Mouse (Mus musculus) heart, embryonic 11.5 days (tissue): ENCODE results near the gene Cops9. TPM values are rescaled to one million over a fixed set of nuclear protein-coding genes. Genes with fewer than 3 reads are reported as not detected.

ENCODE experiments used
- ATAC-seq: fragments of 200-750 bp; cut with Nextera tagmentation; replicated peaks from 2 replicates; pipeline ENCODE4 v1.8.0; 2017; ENCODE audit warnings: moderate library complexity; ENCODE audit not compliant: insufficient number of reproducible peaks, low FRiP score, low TSS enrichment
- H3K27ac ChIP-seq: fragments of 300-500 bp; sonication (generic); 2 replicates; pipeline ENCODE4 v1.5.1; 2014; ENCODE audit warnings: mild to moderate bottlenecking, low read depth, low read length
- H3K27me3 ChIP-seq: fragments of 300-500 bp; sonication (generic); 2 replicates; pipeline ENCODE4 v1.6.1; 2014; ENCODE audit warnings: mild to moderate bottlenecking, low read length, mixed read lengths; ENCODE audit not compliant: control insufficient read depth, insufficient read depth
- H3K36me3 ChIP-seq: fragments of 300-500 bp; sonication (generic); 2 replicates; pipeline ENCODE4 v1.6.1; 2014; ENCODE audit warnings: mild to moderate bottlenecking, low read length, moderate library complexity, mixed read lengths; ENCODE audit not compliant: control insufficient read depth, insufficient read depth
- H3K4me1 ChIP-seq: fragments of 300-500 bp; sonication (generic); 2 replicates; pipeline ENCODE4 v1.6.1; 2014; ENCODE audit warnings: low read length; ENCODE audit not compliant: control insufficient read depth, insufficient read depth
- H3K4me2 ChIP-seq: fragments of 300-500 bp; sonication (generic); 2 replicates; pipeline ENCODE4 v1.6.1; 2014; ENCODE audit warnings: mild to moderate bottlenecking, moderate library complexity
- H3K4me3 ChIP-seq: fragments of 300-500 bp; sonication (generic); 2 replicates; pipeline ENCODE4 v1.5.1; 2014; ENCODE audit warnings: low read depth, low read length
- H3K9ac ChIP-seq: fragments of 300-500 bp; sonication (generic); 2 replicates; pipeline ENCODE4 v1.6.1; 2014; ENCODE audit warnings: mild to moderate bottlenecking, low read depth, low read length, moderate library complexity
- H3K9me3 ChIP-seq: fragments of 300-500 bp; sonication (generic); replicated peaks from 2 replicates; pipeline ENCODE4 v1.6.1; 2016; ENCODE audit warnings: low read length; ENCODE audit not compliant: control insufficient read depth
- WGBS: fragments of 180-500 bp; shearing (Covaris S2); extraction: QIAGEN DNeasy Blood & Tissue Kit; methylation state at CpG from one replicate; pipeline ENCODE4 v1.1.7; 2014; ENCODE audit not compliant: insufficient replicate concordance; 5-methylcytosine and 5-hydroxymethylcytosine counted together
- polyA plus RNA-seq: library from polyadenylated mRNA; unstranded; fragments of >200 nt; fragmentation: Nextera tagmentation; extraction: Ambion mirVana; gene quantifications from 2 replicates; pipeline ENCODE4 v1.2.1, GENCODE M21; 2014

Cops9 gene
- polyA plus RNA-seq, 1 experiment from 2014 or later: 382 TPM

DNA sequence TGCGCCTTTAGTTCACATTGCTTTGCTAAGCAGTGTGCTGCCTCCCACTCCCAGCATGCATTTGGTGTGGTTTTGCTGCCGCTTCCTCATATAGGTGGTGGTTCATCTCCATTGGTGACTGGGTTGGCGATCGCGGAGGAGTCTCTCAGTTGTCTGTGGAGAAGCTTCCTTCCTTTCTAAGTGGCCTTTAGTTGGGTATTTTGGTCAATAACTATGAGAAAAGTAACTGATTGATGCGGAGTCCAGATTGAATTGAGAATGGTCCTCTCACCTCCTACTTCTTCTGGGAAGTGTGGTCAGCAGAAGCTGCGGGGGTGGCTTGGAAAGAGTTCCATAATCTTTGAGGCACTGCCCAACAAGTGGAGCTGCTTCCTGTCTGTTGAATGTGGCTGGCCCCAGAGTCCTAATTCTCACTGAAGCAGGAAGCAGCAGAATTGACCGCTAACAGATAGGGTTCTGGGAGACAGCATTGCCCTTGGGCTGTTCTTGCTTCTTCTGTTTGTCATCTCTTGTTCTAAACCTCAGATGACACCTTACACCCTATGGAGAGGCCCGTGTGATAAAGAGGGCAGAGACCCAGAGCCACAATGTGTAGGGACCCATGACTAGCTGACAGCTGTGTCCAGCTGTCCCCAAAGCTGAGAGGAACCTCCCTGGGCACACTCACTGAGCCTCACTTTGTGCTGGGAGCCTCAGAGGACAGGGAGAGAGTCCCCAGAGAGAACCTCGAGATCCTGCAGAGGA, 34.3 kb upstream of the Cops9 start:
- no peak overlapping the region for H3K4me3 ChIP-seq
- no peaks in the 10 kb centered on the region for H3K36me3 ChIP-seq
- WGBS: 66% methylated on average over 10 of the region's 10 CpGs
- 0 out of 2 replicates have a peak, but pooled peaks have one; percentile 35 for ATAC-seq
- no peak overlapping the region for H3K9ac ChIP-seq
- H3K27ac ChIP-seq: no peak overlapping the region
- H3K27me3 ChIP-seq: peaks cover 16% of the 10 kb centered on the region
- H3K4me2 ChIP-seq: no peak overlapping the region
- peaks cover 6% of the 10 kb centered on the region; the same call in 1 of the 2 replicates for H3K4me1 ChIP-seq
- no peaks in the 10 kb centered on the region for H3K9me3 ChIP-seq

DNA sequence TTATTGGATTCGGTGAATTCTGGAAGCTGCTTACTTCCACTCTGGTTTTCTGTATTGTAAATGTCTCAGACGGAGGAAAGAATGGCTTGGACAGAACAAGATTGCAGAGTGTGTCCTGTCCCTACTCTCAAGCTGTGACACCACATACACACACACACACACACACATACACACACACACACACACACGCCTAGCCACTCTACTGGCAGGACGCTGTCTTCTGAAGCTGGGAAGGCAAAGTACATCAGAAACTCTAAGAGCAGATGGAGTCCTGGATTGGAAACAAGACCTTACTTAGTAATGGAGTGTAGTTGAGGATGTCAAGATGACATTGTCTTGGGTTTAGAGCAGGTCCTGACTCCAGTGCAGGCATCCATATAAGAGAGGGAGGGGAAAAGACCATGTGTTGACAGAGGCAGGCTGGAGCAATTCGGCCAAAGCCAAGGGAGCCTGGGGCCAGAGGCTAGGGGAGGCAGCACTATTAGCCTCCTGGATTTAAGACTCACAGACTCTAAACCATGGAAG, 31.5 kb upstream of the Cops9 start:
- H3K36me3 ChIP-seq: no peaks in the 10 kb centered on the region
- no peak overlapping the region for H3K4me2 ChIP-seq
- H3K4me1 ChIP-seq: no peaks in the 10 kb centered on the region
- ATAC-seq: no peak
- no peak overlapping the region for H3K27ac ChIP-seq
- H3K4me3 ChIP-seq: no peak overlapping the region
- peaks cover 8% of the 10 kb centered on the region; the same call in 1 of the 2 replicates for H3K27me3 ChIP-seq
- no peak overlapping the region for H3K9ac ChIP-seq
- no peaks in the 10 kb centered on the region for H3K9me3 ChIP-seq
- 70% methylated on average over 5 of the region's 5 CpGs for WGBS

DNA sequence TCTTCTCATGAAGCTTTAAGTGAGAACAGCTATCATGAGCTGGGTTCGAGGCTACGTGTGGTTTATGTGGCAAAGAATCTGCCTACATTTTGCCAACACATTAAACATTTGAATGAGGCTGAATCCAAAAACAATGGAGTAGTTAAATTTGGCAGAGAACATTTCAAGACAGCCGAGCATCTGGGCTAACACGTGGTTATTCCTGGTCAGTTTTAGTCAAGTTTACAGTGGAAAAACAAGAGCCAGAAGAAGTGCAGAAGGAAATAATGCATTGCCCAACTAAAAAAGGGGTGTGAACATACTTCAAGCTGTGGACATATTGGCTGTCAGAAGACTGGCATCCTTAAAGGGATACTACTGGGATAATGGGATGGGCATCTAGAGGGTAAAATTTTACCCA, 29.5 kb upstream of the Cops9 start:
- H3K4me2 ChIP-seq: no peak overlapping the region
- H3K9me3 ChIP-seq: no peaks in the 10 kb centered on the region
- H3K4me3 ChIP-seq: no peak overlapping the region
- ATAC-seq: no peak
- H3K4me1 ChIP-seq: no peaks in the 10 kb centered on the region
- no peak overlapping the region for H3K9ac ChIP-seq
- H3K27me3 ChIP-seq: peaks cover 8% of the 10 kb centered on the region; the same call in 1 of the 2 replicates
- no peaks in the 10 kb centered on the region for H3K36me3 ChIP-seq
- WGBS: 74% methylated on average over 4 of the region's 4 CpGs
- H3K27ac ChIP-seq: no peak overlapping the region

GRCm38 (mm10) chr1:92669430-92669829, 27.6 kb upstream of the Cops9 start:
- H3K4me3 ChIP-seq: no peak overlapping the region
- no peaks in the 10 kb centered on the region for H3K9me3 ChIP-seq
- WGBS: 81% methylated on average over 3 of the region's 3 CpGs
- no peak for ATAC-seq
- H3K4me2 ChIP-seq: no peak overlapping the region
- H3K27ac ChIP-seq: no peak overlapping the region
- no peaks in the 10 kb centered on the region for H3K4me1 ChIP-seq
- H3K9ac ChIP-seq: no peak overlapping the region
- H3K36me3 ChIP-seq: no peaks in the 10 kb centered on the region
- H3K27me3 ChIP-seq: peaks cover 6% of the 10 kb centered on the region; the same call in 1 of the 2 replicates

DNA sequence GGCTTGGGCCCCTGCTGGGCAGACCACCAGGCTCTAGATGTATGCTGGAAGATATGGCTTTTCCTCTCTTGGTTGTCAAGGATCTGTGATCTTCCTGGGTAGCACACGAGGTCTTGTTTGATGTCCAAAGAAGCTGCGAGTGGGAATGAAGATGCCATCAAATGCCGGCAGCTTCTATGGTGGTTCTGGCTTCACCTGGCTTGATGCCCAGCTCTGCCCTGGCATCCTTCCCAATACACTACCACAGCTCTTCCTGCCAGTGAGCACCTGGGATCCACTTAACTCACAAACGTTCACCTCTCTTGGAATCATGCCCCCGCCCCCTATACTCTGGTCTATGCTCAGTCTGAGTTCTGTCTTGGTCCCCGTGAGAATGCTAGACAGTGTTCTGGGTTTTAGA, 25.3 kb upstream of the Cops9 start:
- no peaks in the 10 kb centered on the region for H3K27me3 ChIP-seq
- H3K4me1 ChIP-seq: no peaks in the 10 kb centered on the region
- no peak overlapping the region for H3K27ac ChIP-seq
- WGBS: 75% methylated on average over 6 of the region's 6 CpGs
- no peaks in the 10 kb centered on the region for H3K9me3 ChIP-seq
- no peaks in the 10 kb centered on the region for H3K36me3 ChIP-seq
- no peak for ATAC-seq
- H3K4me3 ChIP-seq: no peak overlapping the region
- H3K9ac ChIP-seq: no peak overlapping the region
- no peak overlapping the region for H3K4me2 ChIP-seq

DNA sequence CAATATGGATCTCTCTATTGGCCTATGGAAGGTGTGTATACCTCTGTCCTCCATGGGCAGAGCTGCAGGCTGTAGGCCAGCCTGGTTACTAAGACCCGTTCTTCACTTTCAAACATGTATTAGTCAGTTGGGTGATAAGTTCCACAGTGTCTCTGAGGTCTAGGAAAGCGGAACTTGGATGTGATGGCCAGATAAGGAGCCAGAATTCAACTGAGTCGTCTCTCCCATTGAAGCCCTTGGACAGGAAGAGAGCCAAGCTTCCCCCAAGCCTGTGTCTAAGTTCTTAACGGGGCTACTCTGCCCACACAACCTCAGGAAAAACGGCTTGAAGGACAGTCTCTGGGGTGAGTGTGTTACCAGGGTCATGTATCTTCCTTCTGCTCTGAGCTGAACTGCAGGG, 17.6 kb upstream of the Cops9 start:
- H3K27me3 ChIP-seq: peaks cover 10% of the 10 kb centered on the region; the same call in 1 of the 2 replicates
- no peak overlapping the region for H3K4me2 ChIP-seq

GRCm38 (mm10) chr1:92657025-92657820, 15.4 kb upstream of the Cops9 start:
- ATAC-seq: no peak
- no peaks in the 10 kb centered on the region for H3K4me1 ChIP-seq
- 71% methylated on average over 11 of the region's 11 CpGs for WGBS
- no peak overlapping the region for H3K4me3 ChIP-seq
- H3K27ac ChIP-seq: no peak overlapping the region
- H3K36me3 ChIP-seq: no peaks in the 10 kb centered on the region
- H3K9me3 ChIP-seq: no peaks in the 10 kb centered on the region
- H3K4me2 ChIP-seq: no peak overlapping the region
- H3K9ac ChIP-seq: no peak overlapping the region
- peaks cover 16% of the 10 kb centered on the region; the same call in 1 of the 2 replicates for H3K27me3 ChIP-seq

More for the DNA sequence above, 17.6 kb upstream of the Cops9 start:
- no peak for ATAC-seq
- WGBS: 45% methylated on average over 5 of the region's 5 CpGs
- H3K4me1 ChIP-seq: no peaks in the 10 kb centered on the region
- no peak overlapping the region for H3K27ac ChIP-seq
- no peak overlapping the region for H3K4me3 ChIP-seq
- H3K9ac ChIP-seq: no peak overlapping the region
- no peaks in the 10 kb centered on the region for H3K9me3 ChIP-seq
- H3K36me3 ChIP-seq: no peaks in the 10 kb centered on the region

- no peak for ATAC-seq
- Histone ChIP-seq H3K27me3 (peaks cover 18% of the 10 kb centered on the region; the same call in 1 of the 2 replicates), H3K36me3 (no peaks in the 10 kb centered on the region)
Measured at GRCm38 (mm10) chr1:92654676-92655075, 12.9 kb upstream of the Cops9 start.

More at GRCm38 (mm10) chr1:92654676-92655075, 12.9 kb upstream of the Cops9 start:
- H3K9me3 ChIP-seq: no peaks in the 10 kb centered on the region
- H3K9ac ChIP-seq: no peak overlapping the region
- no peak overlapping the region for H3K4me3 ChIP-seq
- H3K4me2 ChIP-seq: no peak overlapping the region
- no peak overlapping the region for H3K27ac ChIP-seq
- 51% methylated on average over 2 of the region's 2 CpGs for WGBS
- H3K4me1 ChIP-seq: no peaks in the 10 kb centered on the region
